In genomic region chr11:120684086-120684485, GRCm38 (mm10) we compare ENCODE assay signal across 29 mouse cellular contexts. TPM values are rescaled to one million over a fixed set of nuclear protein-coding genes. Genes with fewer than 3 reads are reported as not detected.
DNase-seq lines count a peak whose midpoint lies in the region; ATAC-seq and TF ChIP-seq lines count a peak whose summit lies in the region.
"Had no signal": no experiment of that assay in that cellular context is flagged by ENCODE, and none has a peak within 500 bp of the region (broad histone marks: within the 10 kb centered on the region; RNA-seq: fewer than 3 reads in every experiment).

No protein-coding gene starts in this region.

- no peaks in the 10 kb centered on the region for H3K27me3 ChIP-seq in lung, embryonic 14.5 days (ENCODE audit: insufficient read depth, low read length)
- no peaks in the 10 kb centered on the region for H3K27me3 ChIP-seq in limb, embryonic 10.5 days (ENCODE audit: low read depth, poor library complexity, severe bottlenecking)
- no peaks in the 10 kb centered on the region for H3K27me3 ChIP-seq in neural tube, embryonic 15.5 days (replicated peaks)
- H3K27me3 ChIP-seq: embryonic facial prominence, embryonic 15.5 days; heart, embryonic 15.5 days; hindbrain, embryonic 13.5 days had no signal

- peak overlapping the region; percentile 52; the same call in 1 of the 2 replicates for H3K27ac ChIP-seq in lung, embryonic 14.5 days (ENCODE audit: low read depth)
- H3K27ac ChIP-seq in limb, embryonic 10.5 days = 0 out of 2 replicates have a peak overlapping the region, but pooled peaks have one; percentile 53
- no peak overlapping the region for H3K27ac ChIP-seq in neural tube, embryonic 15.5 days (replicated peaks)
- H3K27ac ChIP-seq: embryonic facial prominence, embryonic 15.5 days; forebrain, embryonic 10.5 days; heart, embryonic 15.5 days; hindbrain, embryonic 13.5 days; hindbrain, postnatal 0 days had no signal

- ATAC-seq in lung, embryonic 14.5 days (ENCODE audit: insufficient read depth) = no peak
- no peak for ATAC-seq in neural tube, embryonic 15.5 days (ENCODE audit: low FRiP score)
- ATAC-seq: CD4-positive, CD25-positive, alpha-beta regulatory T cell, adult 4 months; forebrain, embryonic 14.5 days; hindbrain, postnatal 0 days had no signal

- peak; percentile 46 for DNase-seq in gastrocnemius, postnatal 25 days
- DNase-seq in gastrocnemius, postnatal 4 days (ENCODE audit: low spot score in 2 of 2) = no peak
- DNase-seq in lung, embryonic 14.5 days = no peak
- DNase-seq in lung, adult 18-20 months = no peak
- peak; percentile 41 for DNase-seq in 3T3-L1 (ENCODE audit: low read depth, low spot score)
- DNase-seq in limb, embryonic 10.5 days (ENCODE audit: low spot score) = no peak
- DNase-seq: adrenal gland, adult 8-10 months; B cell, adult 2 months; cerebellum, adult 11 months; cerebellum, adult 8-10 months; cerebellum, postnatal 14 days; embryo, embryonic 11 days; heart, adult 11 months; heart, postnatal 14 days had no signal

- 70% methylated on average over 2 of the region's 2 CpGs for WGBS in lung, embryonic 14.5 days
- WGBS in limb, embryonic 10.5 days = 82% methylated on average over 2 of the region's 2 CpGs
- WGBS in neural tube, embryonic 15.5 days = 92% methylated on average over 2 of the region's 2 CpGs

- H3K4me2 ChIP-seq in lung, embryonic 14.5 days = no peak overlapping the region
- no peak overlapping the region for H3K4me2 ChIP-seq in neural tube, embryonic 15.5 days
- H3K4me2 ChIP-seq: embryonic facial prominence, embryonic 15.5 days; heart, embryonic 11.5 days; heart, embryonic 15.5 days; hindbrain, embryonic 13.5 days had no signal

- peaks cover 71% of the 10 kb centered on the region for H3K36me3 ChIP-seq in lung, embryonic 14.5 days (ENCODE audit: insufficient read depth)
- peaks cover 92% of the 10 kb centered on the region for H3K36me3 ChIP-seq in limb, embryonic 10.5 days
- H3K36me3 ChIP-seq in neural tube, embryonic 15.5 days = peaks cover 69% of the 10 kb centered on the region

- no peak for TF ChIP-seq CTCF in lung, embryonic 14.5 days (IDR thresholded peaks at IDR 0.05; ENCODE audit: low read depth)

- H3K4me1 ChIP-seq in lung, embryonic 14.5 days (ENCODE audit: insufficient read depth) = peaks cover 14% of the 10 kb centered on the region
- peaks cover 16% of the 10 kb centered on the region for H3K4me1 ChIP-seq in limb, embryonic 10.5 days
- H3K4me1 ChIP-seq in neural tube, embryonic 15.5 days = no peaks in the 10 kb centered on the region
- H3K4me1 ChIP-seq: forebrain, embryonic 10.5 days; heart, embryonic 15.5 days; hindbrain, embryonic 13.5 days had no signal

- no peak overlapping the region for H3K9ac ChIP-seq in lung, embryonic 14.5 days
- no peak overlapping the region for H3K9ac ChIP-seq in neural tube, embryonic 15.5 days (replicated peaks)
- H3K9ac ChIP-seq: embryonic facial prominence, embryonic 15.5 days; heart, embryonic 15.5 days; hindbrain, embryonic 13.5 days had no signal

- H3K9me3 ChIP-seq in lung, embryonic 14.5 days (ENCODE audit: low read depth, low read length) = no peaks in the 10 kb centered on the region
- H3K9me3 ChIP-seq in limb, embryonic 10.5 days (replicated peaks) = no peaks in the 10 kb centered on the region
- H3K9me3 ChIP-seq in neural tube, embryonic 15.5 days (replicated peaks) = no peaks in the 10 kb centered on the region
- H3K9me3 ChIP-seq: embryonic facial prominence, embryonic 15.5 days; forebrain, embryonic 10.5 days; G1E; heart, embryonic 15.5 days; hindbrain, embryonic 13.5 days had no signal

- no peak overlapping the region for H3K4me3 ChIP-seq in lung, embryonic 14.5 days (ENCODE audit: low read depth, low read length)
- H3K4me3 ChIP-seq in limb, embryonic 10.5 days = no peak overlapping the region
- H3K4me3 ChIP-seq in neural tube, embryonic 15.5 days (replicated peaks) = no peak overlapping the region
- H3K4me3 ChIP-seq: embryonic facial prominence, embryonic 15.5 days; erythroblast, embryonic 14.5 days; forebrain, embryonic 10.5 days; heart, embryonic 15.5 days; hindbrain, embryonic 13.5 days had no signal

RNA-seq across cellular contexts. Expression of gene Aspscr1, which starts 11.3 kb away (rescaled TPM):
- total RNA-seq in gastrocnemius, postnatal 25 days (2021) = 10 to 100 TPM; 25.8 to 28.8 TPM
- total RNA-seq in gastrocnemius, postnatal 4 days (2021) = 10 to 100 TPM; 48.6 to 55.3 TPM
- 124 and 130 TPM in 2 replicates for polyA plus RNA-seq in lung, embryonic 14.5 days (2014; fragmentation: Nextera tagmentation; extraction: Ambion mirVana)
- polyA plus RNA-seq in limb, embryonic 10.5 days (2016; fragmentation: Nextera tagmentation; extraction: Ambion mirVana) = 166 and 171 TPM in 2 replicates
- 144 and 148 TPM in 2 replicates for polyA plus RNA-seq in neural tube, embryonic 15.5 days (2015; fragmentation: Nextera tagmentation; extraction: Ambion mirVana)

RNA-seq across cellular contexts. Expression of gene Notum, which starts 23.1 kb away (rescaled TPM):
- total RNA-seq in gastrocnemius, postnatal 25 days (2021) = under 1 TPM in 1 of 2 experiments, not detected in 1; 0.18 TPM
- total RNA-seq in gastrocnemius, postnatal 4 days (2021) = 1 to 10 TPM; 1.2 to 1.7 TPM
- 3.9 and 5.3 TPM in 2 replicates for polyA plus RNA-seq in lung, embryonic 14.5 days (2014; fragmentation: Nextera tagmentation; extraction: Ambion mirVana)
- polyA plus RNA-seq in limb, embryonic 10.5 days (2016; fragmentation: Nextera tagmentation; extraction: Ambion mirVana) = 9.1 and 10.1 TPM in 2 replicates
- 6.1 and 7.1 TPM in 2 replicates for polyA plus RNA-seq in neural tube, embryonic 15.5 days (2015; fragmentation: Nextera tagmentation; extraction: Ambion mirVana)
- total RNA-seq: common myeloid progenitor, adult 5-6 weeks; hematopoietic stem cell, adult 5-6 weeks had no signal
- polyA plus RNA-seq: CD4-positive, CD25-positive, alpha-beta regulatory T cell, adult 4 months; G1E had no signal

RNA-seq across cellular contexts. Expression of gene Cenpx, which starts 29.5 kb away (rescaled TPM):
- total RNA-seq in gastrocnemius, postnatal 25 days (2021) = 10 to 100 TPM; 25.4 to 32.7 TPM
- total RNA-seq in gastrocnemius, postnatal 4 days (2021) = 10 to 100 TPM; 33.7 to 48.7 TPM
- polyA plus RNA-seq in lung, embryonic 14.5 days (2014; fragmentation: Nextera tagmentation; extraction: Ambion mirVana) = 168 and 173 TPM in 2 replicates
- polyA plus RNA-seq in limb, embryonic 10.5 days (2016; fragmentation: Nextera tagmentation; extraction: Ambion mirVana) = 122 and 123 TPM in 2 replicates
- 108 and 115 TPM in 2 replicates for polyA plus RNA-seq in neural tube, embryonic 15.5 days (2015; fragmentation: Nextera tagmentation; extraction: Ambion mirVana)

RNA-seq across cellular contexts. Expression of gene Lrrc45, which starts 29.6 kb away (rescaled TPM):
- total RNA-seq in gastrocnemius, postnatal 25 days (2021) = 1 to 10 TPM; 4.0 to 4.3 TPM
- total RNA-seq in gastrocnemius, postnatal 4 days (2021) = 10 to 100 TPM; 16.0 to 21.0 TPM
- 44.1 and 46.1 TPM in 2 replicates for polyA plus RNA-seq in lung, embryonic 14.5 days (2014; fragmentation: Nextera tagmentation; extraction: Ambion mirVana)
- polyA plus RNA-seq in limb, embryonic 10.5 days (2016; fragmentation: Nextera tagmentation; extraction: Ambion mirVana) = 52.8 and 60.8 TPM in 2 replicates
- 76.8 and 81.3 TPM in 2 replicates for polyA plus RNA-seq in neural tube, embryonic 15.5 days (2015; fragmentation: Nextera tagmentation; extraction: Ambion mirVana)

RNA-seq across cellular contexts. Expression of gene Myadml2, which starts 36.1 kb away (rescaled TPM):
- 100 to 1,000 TPM; 121 to 134 TPM for total RNA-seq in gastrocnemius, postnatal 25 days (2021)
- 10 to 100 TPM; 81.2 to 83.4 TPM for total RNA-seq in gastrocnemius, postnatal 4 days (2021)
- 1.1 TPM in 1 of 2 replicates, not detected in the other for polyA plus RNA-seq in lung, embryonic 14.5 days (2014; fragmentation: Nextera tagmentation; extraction: Ambion mirVana)
- polyA plus RNA-seq in limb, embryonic 10.5 days (2016; fragmentation: Nextera tagmentation; extraction: Ambion mirVana) = not detected in 2 replicates
- polyA plus RNA-seq in neural tube, embryonic 15.5 days (2015; fragmentation: Nextera tagmentation; extraction: Ambion mirVana) = 2.5 and 2.6 TPM in 2 replicates
- total RNA-seq: common myeloid progenitor, adult 5-6 weeks; G1E; hematopoietic stem cell, adult 5-6 weeks had no signal
- polyA plus RNA-seq: CD4-positive, CD25-positive, alpha-beta regulatory T cell, adult 4 months; embryonic facial prominence, embryonic 11.5 days; erythroblast, embryonic 14.5 days; forebrain, embryonic 10.5 days; G1E; intestine, embryonic 14.5 days had no signal

Comparison
In these comparisons a context has a peak if more than half of its experiments do, and no peak if none do; other contexts are left out.
1. DNase-seq: peak in gastrocnemius, postnatal 25 days (single experiment) and 3T3-L1 (single experiment); none in gastrocnemius, postnatal 4 days (0 of 2), lung, embryonic 14.5 days (single experiment), lung, adult 18-20 months (0 of 2) and limb, embryonic 10.5 days (single experiment).